Mouse (Mus musculus): ENCODE measurements around the gene Gpr62.

- TF ChIP-seq CTCF (IDR thresholded peaks at IDR 0.05; ENCODE audit: low read depth) (peak; percentile 43), EP300 (optimal IDR thresholded peaks at IDR 0.05) (no peak)
Observed at GRCm38 (mm10) chr9:106469317-106469716, 3.6 kb upstream of the Gpr62 start.

Data from stomach, postnatal 0 days (tissue).